Mouse (Mus musculus) liver, postnatal 0 days (tissue): ENCODE data around the gene Crot.

Experiments
- CTCF ChIP-seq: sonication (generic); IDR thresholded peaks from 2 replicates; pipeline ENCODE4 v1.5.1; 2016; ENCODE audit warnings: antibody characterized with exemption, low read depth
- EP300 ChIP-seq: IDR thresholded peaks from 2 replicates; pipeline ENCODE4 v1.6.1; 2016; ENCODE audit warnings: antibody characterized with exemption, low read depth, mild to moderate bottlenecking

DNA sequence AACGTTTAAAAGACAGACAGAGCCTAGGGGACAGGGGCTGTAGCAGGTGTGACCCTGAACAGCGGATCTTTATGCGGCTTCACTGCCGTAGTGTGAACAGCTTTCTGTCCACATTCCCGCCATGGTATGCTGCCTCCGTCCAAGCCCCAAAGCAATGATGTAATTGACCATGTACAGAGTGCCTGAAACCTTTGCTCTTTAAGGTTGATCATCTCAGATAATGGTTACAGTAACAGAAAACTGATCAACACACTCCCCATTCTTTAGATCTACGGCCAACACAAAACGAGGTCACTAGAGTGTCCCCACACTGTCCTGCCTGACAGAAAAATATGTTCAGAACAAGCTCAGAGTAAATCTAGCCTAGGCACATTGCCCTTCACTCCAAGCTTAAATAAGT, 48.8 kb upstream of the Crot start:
- TF ChIP-seq CTCF: no peak
- no peak for TF ChIP-seq EP300
